Mouse (Mus musculus): Measurements from ENCODE around the gene Vps11.

DNA sequence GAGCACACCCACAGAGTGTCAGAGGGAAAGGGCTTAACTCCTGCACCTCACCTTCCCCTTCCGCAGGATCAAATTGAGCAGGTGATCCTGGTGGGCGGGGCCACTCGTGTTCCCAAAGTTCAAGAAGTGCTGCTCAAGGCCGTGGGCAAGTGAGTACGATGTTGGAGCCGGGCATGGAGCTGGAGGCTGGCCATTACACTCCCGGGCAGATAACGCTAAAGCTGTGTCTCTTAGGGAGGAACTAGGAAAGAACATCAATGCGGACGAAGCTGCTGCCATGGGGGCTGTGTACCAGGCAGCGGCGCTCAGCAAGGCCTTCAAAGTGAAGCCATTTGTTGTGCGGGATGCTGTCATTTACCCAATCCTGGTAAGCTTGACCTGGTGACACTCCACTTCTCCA is 23.1 kb upstream of the Vps11 start:
- TF ChIP-seq CTCF (IDR thresholded peaks at IDR 0.05; ENCODE audit: extremely low read depth, insufficient read length, insufficient replicate concordance, low read depth, low read length) (no peak), POLR2A (IDR thresholded peaks at IDR 0.05; ENCODE audit: low read depth, low read length) (no peak)

All from small intestine, adult 2 months (tissue).